Mouse (Mus musculus): ENCODE measurements at regions not wholly inside any gene's neighbourhood (a gene's known extent, or its start where the extent isn't known, plus 50 kb on each side); places are given as distances from the start of the nearest gene placed in this dataset.

GRCm38 (mm10) chr1:55947618-55948283 is 542.0 kb downstream of the Plcl1 start:
- Histone ChIP-seq H3K79me2 (ENCODE audit: control insufficient read depth, insufficient read depth) (no peaks in the 10 kb centered on the region), H3K27me3 (ENCODE audit: control insufficient read depth, insufficient read depth, insufficient read length) (no peaks in the 10 kb centered on the region), H3K4me2 (ENCODE audit: low read depth) (no peak overlapping the region), H3K4me3 (no peak overlapping the region), H3ac (ENCODE audit: control insufficient read depth, insufficient read length) (no peak overlapping the region), H3K36me3 (ENCODE audit: control insufficient read depth, insufficient read depth) (no peaks in the 10 kb centered on the region)
- no peak for TF ChIP-seq TCF12 (IDR thresholded peaks at IDR 0.05; ENCODE audit: insufficient read depth, poor library complexity, severe bottlenecking)
- TF ChIP-seq E2F4 (IDR thresholded peaks at IDR 0.05; ENCODE audit: insufficient read depth): no peak
- TF ChIP-seq MYOG (IDR thresholded peaks at IDR 0.05; ENCODE audit: control insufficient read depth in 1 of 3, insufficient read depth in 1 of 3, insufficient read length in 2 of 3, low read depth in 2 of 3): no peak
- TF ChIP-seq SRF (IDR thresholded peaks at IDR 0.05; ENCODE audit: control insufficient read depth, insufficient read length, low read depth): no peak
- TF ChIP-seq REST (IDR thresholded peaks at IDR 0.05; ENCODE audit: insufficient read depth, insufficient read length): no peak
- no peak for TF ChIP-seq POLR2A (IDR thresholded peaks at IDR 0.05; ENCODE audit: insufficient read length, low read depth)
- TF ChIP-seq USF1 (IDR thresholded peaks at IDR 0.05; ENCODE audit: low read depth): no peak
- no peak for TF ChIP-seq TCF3 (IDR thresholded peaks at IDR 0.05; ENCODE audit: insufficient read length, low read depth)
- TF ChIP-seq CEBPB (IDR thresholded peaks at IDR 0.05; ENCODE audit: insufficient read depth, poor library complexity, severe bottlenecking): no peak
- no peak for TF ChIP-seq POLR2AphosphoS2 (IDR thresholded peaks at IDR 0.05; ENCODE audit: insufficient read length, low read depth)
- no peak for TF ChIP-seq MAX (IDR thresholded peaks at IDR 0.05; ENCODE audit: low read depth)
- no peak for TF ChIP-seq MYOD1 (IDR thresholded peaks at IDR 0.05; ENCODE audit: control insufficient read depth in 1 of 3, insufficient read length in 2 of 3, low read depth in 2 of 3)

GRCm38 (mm10) chr1:55949606-55950005 is 543.9 kb downstream of the Plcl1 start:
- Histone ChIP-seq H3K79me2 (ENCODE audit: control insufficient read depth, insufficient read depth) (no peaks in the 10 kb centered on the region), H3K36me3 (ENCODE audit: control insufficient read depth, insufficient read depth) (no peaks in the 10 kb centered on the region), H3K27me3 (ENCODE audit: control insufficient read depth, insufficient read depth, insufficient read length) (no peaks in the 10 kb centered on the region), H3K4me2 (ENCODE audit: low read depth) (no peak overlapping the region), H3ac (ENCODE audit: control insufficient read depth, insufficient read length) (no peak overlapping the region), H3K4me3 (no peak overlapping the region)
- TF ChIP-seq TCF12 (IDR thresholded peaks at IDR 0.05; ENCODE audit: insufficient read depth, poor library complexity, severe bottlenecking): no peak

GRCm38 (mm10) chr1:55957804-55958445 is 552.2 kb downstream of the Plcl1 start:
- no peaks in the 10 kb centered on the region for H3K36me3 ChIP-seq (ENCODE audit: control insufficient read depth, insufficient read depth)
- peaks cover 10% of the 10 kb centered on the region for H3K27me3 ChIP-seq (ENCODE audit: control insufficient read depth, insufficient read depth, insufficient read length)
- TF ChIP-seq POLR2A (IDR thresholded peaks at IDR 0.05; ENCODE audit: insufficient read length, low read depth) (no peak), SRF (IDR thresholded peaks at IDR 0.05; ENCODE audit: control insufficient read depth, insufficient read length, low read depth) (no peak), CEBPB (IDR thresholded peaks at IDR 0.05; ENCODE audit: insufficient read depth, poor library complexity, severe bottlenecking) (no peak), E2F4 (IDR thresholded peaks at IDR 0.05; ENCODE audit: insufficient read depth) (no peak), MAX (IDR thresholded peaks at IDR 0.05; ENCODE audit: low read depth) (no peak), MYOG (IDR thresholded peaks at IDR 0.05; ENCODE audit: control insufficient read depth in 1 of 3, insufficient read depth in 1 of 3, insufficient read length in 2 of 3, low read depth in 2 of 3) (no peak), REST (IDR thresholded peaks at IDR 0.05; ENCODE audit: insufficient read depth, insufficient read length) (no peak), USF1 (IDR thresholded peaks at IDR 0.05; ENCODE audit: low read depth) (no peak), TCF3 (IDR thresholded peaks at IDR 0.05; ENCODE audit: insufficient read length, low read depth) (no peak), TCF12 (IDR thresholded peaks at IDR 0.05; ENCODE audit: insufficient read depth, poor library complexity, severe bottlenecking) (no peak), MYOD1 (IDR thresholded peaks at IDR 0.05; ENCODE audit: control insufficient read depth in 1 of 3, insufficient read length in 2 of 3, low read depth in 2 of 3) (no peak), POLR2AphosphoS2 (IDR thresholded peaks at IDR 0.05; ENCODE audit: insufficient read length, low read depth) (no peak)
- H3ac ChIP-seq (ENCODE audit: control insufficient read depth, insufficient read length): no peak overlapping the region
- peak overlapping the region; percentile 60 for H3K4me2 ChIP-seq (ENCODE audit: low read depth)
- H3K4me3 ChIP-seq: no peak overlapping the region
- no peaks in the 10 kb centered on the region for H3K79me2 ChIP-seq (ENCODE audit: control insufficient read depth, insufficient read depth)

GRCm38 (mm10) chr1:55960291-55960690 is 554.6 kb downstream of the Plcl1 start:
- no peaks in the 10 kb centered on the region for H3K36me3 ChIP-seq (ENCODE audit: control insufficient read depth, insufficient read depth)
- no peak overlapping the region for H3K4me2 ChIP-seq (ENCODE audit: low read depth)
- H3K4me3 ChIP-seq: no peak overlapping the region
- no peaks in the 10 kb centered on the region for H3K79me2 ChIP-seq (ENCODE audit: control insufficient read depth, insufficient read depth)
- peaks cover 10% of the 10 kb centered on the region for H3K27me3 ChIP-seq (ENCODE audit: control insufficient read depth, insufficient read depth, insufficient read length)
- TF ChIP-seq MYOD1 (IDR thresholded peaks at IDR 0.05; ENCODE audit: control insufficient read depth in 1 of 3, insufficient read length in 2 of 3, low read depth in 2 of 3) (no peak), CEBPB (IDR thresholded peaks at IDR 0.05; ENCODE audit: insufficient read depth, poor library complexity, severe bottlenecking) (no peak), POLR2AphosphoS2 (IDR thresholded peaks at IDR 0.05; ENCODE audit: insufficient read length, low read depth) (no peak), TCF12 (IDR thresholded peaks at IDR 0.05; ENCODE audit: insufficient read depth, poor library complexity, severe bottlenecking) (no peak), REST (IDR thresholded peaks at IDR 0.05; ENCODE audit: insufficient read depth, insufficient read length) (no peak), SRF (IDR thresholded peaks at IDR 0.05; ENCODE audit: control insufficient read depth, insufficient read length, low read depth) (no peak), MAX (IDR thresholded peaks at IDR 0.05; ENCODE audit: low read depth) (no peak), E2F4 (IDR thresholded peaks at IDR 0.05; ENCODE audit: insufficient read depth) (no peak), MYOG (IDR thresholded peaks at IDR 0.05; ENCODE audit: control insufficient read depth in 1 of 3, insufficient read depth in 1 of 3, insufficient read length in 2 of 3, low read depth in 2 of 3) (no peak), POLR2A (IDR thresholded peaks at IDR 0.05; ENCODE audit: insufficient read length, low read depth) (no peak), TCF3 (IDR thresholded peaks at IDR 0.05; ENCODE audit: insufficient read length, low read depth) (no peak), USF1 (IDR thresholded peaks at IDR 0.05; ENCODE audit: low read depth) (no peak)
- no peak overlapping the region for H3ac ChIP-seq (ENCODE audit: control insufficient read depth, insufficient read length)
